Mouse (Mus musculus) midbrain, embryonic 11.5 days (tissue): ENCODE data around the gene Cdk19. TPM values are rescaled to one million over a fixed set of nuclear protein-coding genes. Genes with fewer than 3 reads are reported as not detected.

Experiments used
- ATAC-seq: fragments of 200-750 bp; cut with Nextera tagmentation; 2 replicates; pipeline ENCODE4 v1.8.0; 2017; ENCODE audit warnings: moderate TSS enrichment, moderate library complexity; ENCODE audit not compliant: low FRiP score
- DNase-seq: peaks from one replicate; pipeline ENCODE4 v3.0.0; 2015; ENCODE audit warnings: low spot score; ENCODE audit errors: missing footprints
- H3K27ac ChIP-seq: fragments of 300-500 bp; sonication (generic); 2 replicates; pipeline ENCODE4 v1.5.1; 2014; ENCODE audit warnings: low read depth, low read length
- H3K27me3 ChIP-seq: fragments of 300-500 bp; sonication (generic); 2 replicates; pipeline ENCODE4 v1.6.1; 2014; ENCODE audit warnings: mild to moderate bottlenecking, low read length, moderate library complexity, mixed read lengths; ENCODE audit not compliant: control insufficient read depth, insufficient read depth
- H3K36me3 ChIP-seq: fragments of 300-500 bp; sonication (generic); 2 replicates; pipeline ENCODE4 v1.6.1; 2014; ENCODE audit warnings: mild to moderate bottlenecking, low read length, moderate library complexity, mixed read lengths; ENCODE audit not compliant: control insufficient read depth, insufficient read depth
- H3K4me1 ChIP-seq: fragments of 300-500 bp; sonication (generic); 2 replicates; pipeline ENCODE4 v1.6.1; 2014; ENCODE audit warnings: low read length; ENCODE audit not compliant: control insufficient read depth, insufficient read depth
- H3K4me2 ChIP-seq: fragments of 300-500 bp; sonication (generic); 2 replicates; pipeline ENCODE4 v1.6.1; 2014; ENCODE audit warnings: mild to moderate bottlenecking, moderate library complexity
- H3K4me3 ChIP-seq: fragments of 300-500 bp; sonication (generic); 2 replicates; pipeline ENCODE4 v1.5.1; 2014; ENCODE audit warnings: low read depth, low read length
- H3K9ac ChIP-seq: fragments of 300-500 bp; sonication (generic); 2 replicates; pipeline ENCODE4 v1.6.1; 2014; ENCODE audit warnings: low read length
- H3K9me3 ChIP-seq: fragments of 300-500 bp; sonication (generic); 2 replicates; pipeline ENCODE4 v1.6.1; 2016; ENCODE audit warnings: low read length; ENCODE audit not compliant: control insufficient read depth
- WGBS: fragments of 180-500 bp; shearing (Covaris S2); extraction: QIAGEN DNeasy Blood & Tissue Kit; methylation state at CpG from one replicate; pipeline ENCODE4 v1.1.7; 2014; 5-methylcytosine and 5-hydroxymethylcytosine counted together
- polyA plus RNA-seq: library from polyadenylated mRNA; unstranded; fragments of >200 nt; fragmentation: Nextera tagmentation; extraction: Ambion mirVana; gene quantifications from 2 replicates; pipeline ENCODE4 v1.2.1, GENCODE M21; 2014

Gene Cdk19
- polyA plus RNA-seq, 1 experiment from 2014 or later, result 7.3 TPM

- no peak for DNase-seq
- no peak overlapping the region for H3K9ac ChIP-seq
- H3K27me3 ChIP-seq, result no peaks in the 10 kb centered on the region
- peaks cover 8% of the 10 kb centered on the region; the same call in 1 of the 2 replicates for H3K9me3 ChIP-seq
- H3K36me3 ChIP-seq, result no peaks in the 10 kb centered on the region
- H3K4me3 ChIP-seq, result no peak overlapping the region
- H3K4me2 ChIP-seq, result no peak overlapping the region
- no peaks in the 10 kb centered on the region for H3K4me1 ChIP-seq
- H3K27ac ChIP-seq, result no peak overlapping the region
- 56% methylated on average over 6 of the region's 6 CpGs for WGBS
- no peak for ATAC-seq
These were observed 29.3 kb upstream of the Cdk19 start for GRCm38 (mm10) chr10:40309884-40310635.

- ATAC-seq (no peak), DNase-seq (no peak)
- no peak overlapping the region for H3K4me2 ChIP-seq
- H3K27me3 ChIP-seq, result no peaks in the 10 kb centered on the region
- no peak overlapping the region for H3K27ac ChIP-seq
- no peak overlapping the region for H3K9ac ChIP-seq
- 86% methylated on average over 4 of the region's 4 CpGs for WGBS
- H3K4me3 ChIP-seq, result no peak overlapping the region
- H3K36me3 ChIP-seq, result no peaks in the 10 kb centered on the region
- H3K4me1 ChIP-seq, result no peaks in the 10 kb centered on the region
- H3K9me3 ChIP-seq, result no peaks in the 10 kb centered on the region
These were observed 26.6 kb upstream of the Cdk19 start for GRCm38 (mm10) chr10:40312781-40313180.

- 67% methylated on average over 7 of the region's 7 CpGs for WGBS
- Histone ChIP-seq H3K4me3 (no peak overlapping the region), H3K36me3 (no peaks in the 10 kb centered on the region)
These were observed 22.4 kb upstream of the Cdk19 start for GRCm38 (mm10) chr10:40316841-40317585.

GRCm38 (mm10) chr10:40320306-40320705 is 19.1 kb upstream of the Cdk19 start:
- no peak overlapping the region for H3K4me2 ChIP-seq

More at GRCm38 (mm10) chr10:40316841-40317585, 22.4 kb upstream of the Cdk19 start:
- Histone ChIP-seq H3K4me1 (no peaks in the 10 kb centered on the region), H3K9me3 (no peaks in the 10 kb centered on the region), H3K27ac (no peak overlapping the region), H3K27me3 (no peaks in the 10 kb centered on the region), H3K4me2 (no peak overlapping the region), H3K9ac (no peak overlapping the region)
- no peak for DNase-seq
- no peak for ATAC-seq

GRCm38 (mm10) chr10:40328004-40328551 is 11.3 kb upstream of the Cdk19 start:
- Histone ChIP-seq H3K9ac (no peak overlapping the region), H3K4me1 (no peaks in the 10 kb centered on the region), H3K9me3 (no peaks in the 10 kb centered on the region), H3K36me3 (no peaks in the 10 kb centered on the region), H3K4me3 (no peak overlapping the region), H3K27me3 (no peaks in the 10 kb centered on the region), H3K4me2 (no peak overlapping the region), H3K27ac (no peak overlapping the region)
- ATAC-seq, result no peak
- 83% methylated on average over 9 of the region's 9 CpGs for WGBS
- DNase-seq, result no peak

More at GRCm38 (mm10) chr10:40320306-40320705, 19.1 kb upstream of the Cdk19 start:
- no peak for DNase-seq
- WGBS, result 91% methylated on average over 10 of the region's 10 CpGs
- no peaks in the 10 kb centered on the region for H3K27me3 ChIP-seq
- no peaks in the 10 kb centered on the region for H3K4me1 ChIP-seq
- no peak overlapping the region for H3K4me3 ChIP-seq
- no peak overlapping the region for H3K9ac ChIP-seq
- H3K27ac ChIP-seq, result no peak overlapping the region
- ATAC-seq, result no peak
- H3K9me3 ChIP-seq, result no peaks in the 10 kb centered on the region
- H3K36me3 ChIP-seq, result no peaks in the 10 kb centered on the region

GRCm38 (mm10) chr10:40330262-40330661 is 9.1 kb upstream of the Cdk19 start:
- Histone ChIP-seq H3K4me1 (no peaks in the 10 kb centered on the region), H3K27me3 (no peaks in the 10 kb centered on the region), H3K4me3 (no peak overlapping the region), H3K9ac (no peak overlapping the region), H3K27ac (no peak overlapping the region), H3K9me3 (no peaks in the 10 kb centered on the region), H3K36me3 (no peaks in the 10 kb centered on the region), H3K4me2 (no peak overlapping the region)
- no peak for DNase-seq
- 85% methylated on average over 1 of the region's 1 CpGs for WGBS
- no peak for ATAC-seq

- Histone ChIP-seq H3K36me3 (no peaks in the 10 kb centered on the region), H3K27me3 (no peaks in the 10 kb centered on the region), H3K4me3 (no peak overlapping the region), H3K27ac (no peak overlapping the region), H3K4me1 (no peaks in the 10 kb centered on the region), H3K9ac (no peak overlapping the region), H3K4me2 (no peak overlapping the region), H3K9me3 (no peaks in the 10 kb centered on the region; the same call in 1 of the 2 replicates)
- no peak for ATAC-seq
- 77% methylated on average over 6 of the region's 6 CpGs for WGBS
- DNase-seq, result no peak
These were observed 6.5 kb upstream of the Cdk19 start for GRCm38 (mm10) chr10:40332864-40333263.

- no peak overlapping the region for H3K4me2 ChIP-seq
- peaks cover 2% of the 10 kb centered on the region; the same call in 1 of the 2 replicates for H3K4me1 ChIP-seq
- no peaks in the 10 kb centered on the region; the same call in 1 of the 2 replicates for H3K9me3 ChIP-seq
- DNase-seq, result no peak
- H3K27ac ChIP-seq, result no peak overlapping the region
- H3K36me3 ChIP-seq, result no peaks in the 10 kb centered on the region
- ATAC-seq, result no peak
- no peak overlapping the region for H3K4me3 ChIP-seq
- no peaks in the 10 kb centered on the region for H3K27me3 ChIP-seq
- WGBS, result 81% methylated on average over 4 of the region's 4 CpGs
- no peak overlapping the region for H3K9ac ChIP-seq
These were observed 2.7 kb downstream of the Cdk19 start for GRCm38 (mm10) chr10:40342036-40342435.
